Mouse (Mus musculus) limb, embryonic 14.5 days (tissue): ENCODE results near the gene Gm8773. TPM values are rescaled to one million over a fixed set of nuclear protein-coding genes. Genes with fewer than 3 reads are reported as not detected.

ENCODE experiments used
- ATAC-seq: fragments of 200-750 bp; cut with Nextera tagmentation; 2 replicates; pipeline ENCODE4 v1.8.0; 2017; ENCODE audit warnings: low read depth, moderate number of reproducible peaks, moderate TSS enrichment; ENCODE audit not compliant: low FRiP score
- DNase-seq: peaks from one replicate; pipeline ENCODE4 v3.0.0-alpha.2; 2015; ENCODE audit warnings: low spot score
- H3K27ac ChIP-seq: fragments of 300-500 bp; sonication (generic); replicated peaks from 2 replicates; pipeline ENCODE4 v1.5.1; 2014; ENCODE audit warnings: low read depth, mild to moderate bottlenecking, low read length, moderate library complexity, mixed read lengths
- H3K27me3 ChIP-seq: fragments of 300-500 bp; sonication (generic); 2 replicates; pipeline ENCODE4 v1.6.1; 2014; ENCODE audit warnings: low read length, mixed read lengths; ENCODE audit not compliant: control insufficient read depth, insufficient read depth
- H3K36me3 ChIP-seq: fragments of 300-500 bp; sonication (generic); 2 replicates; pipeline ENCODE4 v1.6.1; 2014; ENCODE audit warnings: mild to moderate bottlenecking, low read length, moderate library complexity, mixed read lengths; ENCODE audit not compliant: control insufficient read depth, insufficient read depth
- H3K4me1 ChIP-seq: fragments of 300-500 bp; sonication (generic); 2 replicates; pipeline ENCODE4 v1.6.1; 2014; ENCODE audit warnings: antibody characterized with exemption, low read length, mixed read lengths; ENCODE audit not compliant: control insufficient read depth, insufficient read depth
- H3K4me2 ChIP-seq: fragments of 300-500 bp; sonication (generic); replicated peaks from 2 replicates; pipeline ENCODE4 v1.6.1; 2014; ENCODE audit warnings: low read depth, mild to moderate bottlenecking, low read length, moderate library complexity; ENCODE audit not compliant: severe bottlenecking
- H3K4me3 ChIP-seq: fragments of 300-500 bp; sonication (generic); replicated peaks from 2 replicates; pipeline ENCODE4 v1.5.1; 2014; ENCODE audit warnings: low read length
- H3K9ac ChIP-seq: fragments of 300-500 bp; sonication (generic); 2 replicates; pipeline ENCODE4 v1.6.1; 2014; ENCODE audit warnings: mild to moderate bottlenecking, low read depth, low read length, moderate library complexity; ENCODE audit not compliant: severe bottlenecking
- H3K9me3 ChIP-seq: fragments of 300-500 bp; sonication (generic); 2 replicates; pipeline ENCODE4 v1.6.1; 2016; ENCODE audit warnings: low read length; ENCODE audit not compliant: control insufficient read depth
- POLR2A ChIP-seq: fragments of 200-500 bp; IDR thresholded peaks from 2 replicates; pipeline ENCODE4 v1.8.0; 2012; ENCODE audit warnings: inconsistent platforms, mild to moderate bottlenecking, moderate library complexity, borderline replicate concordance; ENCODE audit not compliant: insufficient read depth, insufficient read length; ENCODE audit errors: extremely low read depth
- WGBS: fragments of 180-500 bp; shearing (Covaris S2); extraction: QIAGEN DNeasy Blood & Tissue Kit; methylation state at CpG from one replicate; pipeline ENCODE4 v1.1.7; 2014; 5-methylcytosine and 5-hydroxymethylcytosine counted together
- polyA plus RNA-seq, 2 experiments: library from polyadenylated mRNA; depleted of rRNA in 1 of 2; stranded (reverse) in 1 of 2; unstranded in 1 of 2; fragments of >200 nt; fragmentation: Nextera tagmentation in 1 of 2; extraction: Ambion mirVana in 1 of 2; gene quantifications; 2 replicates each; pipeline versions ENCODE4 v1.2.1 to v1.2.3; 2012 to 2014

The Gm8773 gene
- polyA plus RNA-seq (2012; rRNA removed), result 0.69 and 0.77 TPM in 2 replicates
- 1.1 and 1.4 TPM in 2 replicates for polyA plus RNA-seq (2014; fragmentation: Nextera tagmentation; extraction: Ambion mirVana)

DNA sequence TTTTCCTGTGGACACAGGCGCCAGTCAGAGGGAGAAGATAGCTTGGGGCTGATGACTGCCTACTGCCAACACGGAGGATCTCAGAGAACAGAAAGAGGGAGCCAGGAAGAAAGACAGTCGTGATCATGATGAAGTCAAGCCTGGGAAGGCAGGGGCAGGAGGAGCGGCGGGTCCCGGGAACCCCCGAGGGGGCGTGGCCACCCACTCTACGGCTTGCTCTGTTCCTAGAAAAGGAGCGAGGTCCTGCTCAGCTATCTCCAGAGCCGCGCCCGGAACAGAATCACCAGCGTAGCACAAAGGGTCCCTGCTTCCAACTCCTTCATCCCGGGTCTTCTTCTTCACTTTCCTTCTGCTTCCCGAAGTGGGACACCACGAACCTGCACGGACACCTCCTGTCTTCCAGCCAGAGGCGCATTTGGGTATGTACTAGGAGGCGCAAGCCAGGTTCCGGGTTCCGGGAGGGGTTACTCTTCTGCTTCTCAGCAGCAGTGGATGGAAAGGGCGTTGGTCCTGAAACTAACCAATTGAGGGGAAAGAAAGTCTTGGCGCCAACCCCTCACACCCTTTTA is at the start of gene Gm8773:
Gene Gm8773, plus strand, starts transcription at position 51 of the 569 bp plus-strand sequence.
- no peaks in the 10 kb centered on the region for H3K9me3 ChIP-seq
- H3K9ac ChIP-seq, result peak within 1 kb of the TSS; percentile 47
- H3K27me3 ChIP-seq, result no peaks in the 10 kb centered on the region; the same call in 1 of the 2 replicates
- ATAC-seq (no peak), DNase-seq (no peak)
- H3K4me3 ChIP-seq, result peak within 1 kb of the TSS; percentile 44
- H3K36me3 ChIP-seq, result no peaks in the 10 kb centered on the region
- TF ChIP-seq POLR2A, result no peak
- H3K4me2 ChIP-seq, result peak within 1 kb of the TSS; percentile 69
- H3K27ac ChIP-seq, result no peak within 1 kb of the TSS
- 2% methylated on average over 22 of the region's 24 CpGs for WGBS
- no peaks in the 10 kb centered on the region for H3K4me1 ChIP-seq

DNA sequence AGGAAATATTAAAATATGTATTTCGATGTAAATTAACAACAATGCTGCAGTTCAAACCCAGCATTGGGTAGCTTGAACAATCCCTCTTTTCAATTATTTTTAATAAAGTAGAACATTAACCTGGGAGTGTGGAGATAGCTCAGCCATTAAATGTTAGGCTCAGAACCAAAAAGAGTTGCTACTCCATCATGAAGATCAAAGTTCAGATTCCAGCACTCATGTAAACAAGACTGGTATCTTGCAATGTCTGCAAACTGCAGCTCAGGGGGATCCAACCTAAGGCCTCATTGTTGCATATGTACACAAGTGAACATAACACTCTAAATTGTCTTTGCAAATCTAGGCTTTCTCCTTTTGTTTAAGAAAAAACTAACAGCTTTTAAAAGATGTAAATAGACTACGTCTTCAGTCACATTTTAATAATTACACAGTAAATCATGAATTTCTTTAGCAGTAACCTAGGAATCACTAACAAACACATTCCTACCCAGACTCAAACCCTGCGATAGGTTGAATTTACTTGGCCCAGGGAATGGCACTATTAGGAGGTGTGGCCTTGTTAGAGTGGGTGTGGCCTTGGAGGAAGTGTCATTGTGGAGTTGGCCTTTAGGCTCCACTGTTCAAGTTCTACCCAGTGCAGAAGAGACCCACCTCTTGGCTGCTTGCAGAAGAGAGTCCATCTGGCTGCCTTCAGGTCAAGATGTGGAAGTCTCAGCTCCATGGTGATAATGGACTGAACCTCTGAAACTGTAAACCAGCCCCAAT is 39.8 kb upstream of the Gm8773 start:
- H3K36me3 ChIP-seq, result peaks cover 6% of the 10 kb centered on the region
- no peak overlapping the region for H3K4me2 ChIP-seq
- no peaks in the 10 kb centered on the region for H3K9me3 ChIP-seq
- ATAC-seq (no peak), DNase-seq (no peak)
- H3K27ac ChIP-seq, result no peak overlapping the region
- H3K4me1 ChIP-seq, result no peaks in the 10 kb centered on the region
- no peak overlapping the region for H3K9ac ChIP-seq
- no peak for TF ChIP-seq POLR2A
- no peaks in the 10 kb centered on the region for H3K27me3 ChIP-seq
- WGBS, result 92% methylated on average over 3 of the region's 3 CpGs
- H3K4me3 ChIP-seq, result no peak overlapping the region

- no peaks in the 10 kb centered on the region for H3K27me3 ChIP-seq
- H3K4me2 ChIP-seq, result no peak overlapping the region
- TF ChIP-seq POLR2A, result no peak
- DNase-seq, result no peak
- 93% methylated on average over 1 of the region's 1 CpGs for WGBS
- H3K9ac ChIP-seq, result no peak overlapping the region
- no peak for ATAC-seq
- no peak overlapping the region for H3K4me3 ChIP-seq
- H3K36me3 ChIP-seq, result peaks cover 21% of the 10 kb centered on the region
- no peaks in the 10 kb centered on the region for H3K4me1 ChIP-seq
- no peak overlapping the region for H3K27ac ChIP-seq
- no peaks in the 10 kb centered on the region for H3K9me3 ChIP-seq
These were observed 37.5 kb upstream of the Gm8773 start for GRCm38 (mm10) chr5:5536131-5536530.

DNA sequence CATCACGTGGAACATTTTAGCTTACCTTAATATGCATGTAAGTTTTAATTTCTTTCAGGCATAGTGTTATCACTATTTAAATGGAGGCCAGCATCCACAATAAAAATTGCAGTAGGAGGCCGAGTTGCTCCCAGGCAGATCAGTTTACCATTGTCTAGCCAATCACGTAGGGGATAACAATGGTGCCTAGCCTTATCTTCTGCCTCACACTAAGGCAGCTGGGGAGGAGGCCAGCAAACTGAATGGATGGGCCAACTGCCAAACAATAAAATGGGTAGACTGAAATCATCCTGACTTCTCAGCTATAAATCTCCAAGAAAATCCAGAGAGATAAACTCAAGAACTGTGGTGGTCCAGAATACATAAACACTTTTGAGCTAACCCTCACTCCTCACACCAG is 33.8 kb upstream of the Gm8773 start:
- no peak for TF ChIP-seq POLR2A
- WGBS, result 86% methylated on average over 3 of the region's 3 CpGs
- H3K9me3 ChIP-seq, result no peaks in the 10 kb centered on the region
- no peak overlapping the region for H3K4me2 ChIP-seq
- DNase-seq (no peak), ATAC-seq (no peak)
- H3K9ac ChIP-seq, result no peak overlapping the region
- H3K36me3 ChIP-seq, result peaks cover 45% of the 10 kb centered on the region
- H3K4me3 ChIP-seq, result no peak overlapping the region
- no peaks in the 10 kb centered on the region for H3K27me3 ChIP-seq
- no peak overlapping the region for H3K27ac ChIP-seq
- no peaks in the 10 kb centered on the region for H3K4me1 ChIP-seq

DNA sequence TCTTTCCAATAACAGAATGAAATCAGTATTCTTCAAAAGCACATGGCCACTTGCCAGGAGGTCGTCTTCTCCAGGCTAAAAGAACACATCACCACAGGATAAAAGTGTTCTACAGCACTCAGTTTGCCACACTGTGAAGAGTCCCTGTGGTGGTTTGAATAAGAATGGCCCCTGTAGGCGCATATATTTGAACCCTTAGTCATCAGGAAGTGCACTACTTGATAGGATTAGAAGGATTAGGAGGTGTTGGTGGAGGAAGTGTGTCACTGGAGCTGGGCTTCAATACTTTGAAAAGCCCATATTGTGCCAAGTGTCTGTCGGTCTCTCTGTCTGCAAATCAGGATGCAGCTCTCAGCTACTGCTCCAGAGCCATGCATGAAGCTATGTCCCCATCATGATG is 33.2 kb upstream of the Gm8773 start:
- no peak overlapping the region for H3K4me2 ChIP-seq
- 77% methylated on average over 3 of the region's 3 CpGs for WGBS
- TF ChIP-seq POLR2A, result no peak

More for the DNA sequence above, 33.2 kb upstream of the Gm8773 start:
- Histone ChIP-seq H3K36me3 (peaks cover 46% of the 10 kb centered on the region), H3K4me1 (no peaks in the 10 kb centered on the region), H3K27ac (no peak overlapping the region), H3K9ac (no peak overlapping the region), H3K4me3 (no peak overlapping the region), H3K27me3 (no peaks in the 10 kb centered on the region), H3K9me3 (no peaks in the 10 kb centered on the region)
- DNase-seq (no peak), ATAC-seq (no peak)
